Mouse (Mus musculus): ENCODE measurements at regions not wholly inside any gene's neighbourhood (a gene's known extent, or its start where the extent isn't known, plus 50 kb on each side); places are given as distances from the start of the nearest gene placed in this dataset.

- Histone ChIP-seq H3K27me3 (ENCODE audit: insufficient read depth, low read length) (no peaks in the 10 kb centered on the region), H3K36me3 (ENCODE audit: insufficient read depth, low read length) (peaks cover 25% of the 10 kb centered on the region), H3K4me3 (replicated peaks; ENCODE audit: low read length) (no peak overlapping the region), H3K4me1 (replicated peaks; ENCODE audit: low read depth, low read length) (peaks cover 45% of the 10 kb centered on the region), H3K9me3 (ENCODE audit: low read length) (peaks cover 45% of the 10 kb centered on the region)
- TF ChIP-seq NANOG (IDR thresholded peaks at IDR 0.05; ENCODE audit: borderline replicate concordance, low read length) = no peak
- no peak for TF ChIP-seq POU5F1 (IDR thresholded peaks at IDR 0.05; ENCODE audit: borderline replicate concordance, low read length)
- no peak for TF ChIP-seq CTCF (conservative IDR thresholded peaks at IDR 0.05; ENCODE audit: low read length)
Measured at GRCm38 (mm10) chr17:80796386-80796785, 68.1 kb upstream of the Map4k3 start.

GRCm38 (mm10) chr17:80795453-80796105 lies 67.3 kb upstream of the Map4k3 start:
- Histone ChIP-seq H3K27me3 (ENCODE audit: insufficient read depth, low read length) (no peaks in the 10 kb centered on the region), H3K4me1 (replicated peaks; ENCODE audit: low read depth, low read length) (peaks cover 43% of the 10 kb centered on the region), H3K4me3 (replicated peaks; ENCODE audit: low read length) (no peak overlapping the region), H3K36me3 (ENCODE audit: insufficient read depth, low read length) (peaks cover 25% of the 10 kb centered on the region), H3K9me3 (ENCODE audit: low read length) (peaks cover 45% of the 10 kb centered on the region)
- TF ChIP-seq CTCF (conservative IDR thresholded peaks at IDR 0.05; ENCODE audit: low read length) (no peak), POU5F1 (IDR thresholded peaks at IDR 0.05; ENCODE audit: borderline replicate concordance, low read length) (no peak), NANOG (IDR thresholded peaks at IDR 0.05; ENCODE audit: borderline replicate concordance, low read length) (no peak)

- Histone ChIP-seq H3K36me3 (ENCODE audit: insufficient read depth, low read length) (peaks cover 10% of the 10 kb centered on the region; the same call in 1 of the 2 replicates), H3K4me3 (replicated peaks; ENCODE audit: low read length) (no peak overlapping the region), H3K9me3 (ENCODE audit: low read length) (peaks cover 35% of the 10 kb centered on the region), H3K27me3 (ENCODE audit: insufficient read depth, low read length) (no peaks in the 10 kb centered on the region), H3K4me1 (replicated peaks; ENCODE audit: low read depth, low read length) (peaks cover 24% of the 10 kb centered on the region)
- no peak for TF ChIP-seq POU5F1 (IDR thresholded peaks at IDR 0.05; ENCODE audit: borderline replicate concordance, low read length)
- TF ChIP-seq CTCF (conservative IDR thresholded peaks at IDR 0.05; ENCODE audit: low read length) = no peak
- no peak for TF ChIP-seq NANOG (IDR thresholded peaks at IDR 0.05; ENCODE audit: borderline replicate concordance, low read length)
Measured at GRCm38 (mm10) chr17:80792605-80793004, 64.3 kb upstream of the Map4k3 start.

- TF ChIP-seq NANOG (IDR thresholded peaks at IDR 0.05; ENCODE audit: borderline replicate concordance, low read length) = no peak
- no peak for TF ChIP-seq POU5F1 (IDR thresholded peaks at IDR 0.05; ENCODE audit: borderline replicate concordance, low read length)
- no peak for TF ChIP-seq CTCF (conservative IDR thresholded peaks at IDR 0.05; ENCODE audit: low read length)
- Histone ChIP-seq H3K4me1 (replicated peaks; ENCODE audit: low read depth, low read length) (peaks cover 43% of the 10 kb centered on the region), H3K36me3 (ENCODE audit: insufficient read depth, low read length) (no peaks in the 10 kb centered on the region; the same call in 1 of the 2 replicates), H3K4me3 (replicated peaks; ENCODE audit: low read length) (no peak overlapping the region), H3K27me3 (ENCODE audit: insufficient read depth, low read length) (no peaks in the 10 kb centered on the region), H3K9me3 (ENCODE audit: low read length) (peaks cover 29% of the 10 kb centered on the region)
Measured at GRCm38 (mm10) chr17:80789706-80790105, 61.4 kb upstream of the Map4k3 start.

- H3K9me3 ChIP-seq (ENCODE audit: low read length) = peaks cover 29% of the 10 kb centered on the region
Measured at GRCm38 (mm10) chr17:80789000-80789399, 60.7 kb upstream of the Map4k3 start.

GRCm38 (mm10) chr17:80786858-80787257 lies 58.6 kb upstream of the Map4k3 start:
- Histone ChIP-seq H3K36me3 (ENCODE audit: insufficient read depth, low read length) (no peaks in the 10 kb centered on the region; the same call in 1 of the 2 replicates), H3K4me1 (replicated peaks; ENCODE audit: low read depth, low read length) (peaks cover 43% of the 10 kb centered on the region), H3K4me3 (replicated peaks; ENCODE audit: low read length) (no peak overlapping the region), H3K27me3 (ENCODE audit: insufficient read depth, low read length) (no peaks in the 10 kb centered on the region), H3K9me3 (ENCODE audit: low read length) (peaks cover 34% of the 10 kb centered on the region)
- TF ChIP-seq POU5F1 (IDR thresholded peaks at IDR 0.05; ENCODE audit: borderline replicate concordance, low read length) (no peak), CTCF (conservative IDR thresholded peaks at IDR 0.05; ENCODE audit: low read length) (no peak), NANOG (IDR thresholded peaks at IDR 0.05; ENCODE audit: borderline replicate concordance, low read length) (no peak)

More at GRCm38 (mm10) chr17:80789000-80789399, 60.7 kb upstream of the Map4k3 start:
- TF ChIP-seq NANOG (IDR thresholded peaks at IDR 0.05; ENCODE audit: borderline replicate concordance, low read length) (no peak), CTCF (conservative IDR thresholded peaks at IDR 0.05; ENCODE audit: low read length) (no peak), POU5F1 (IDR thresholded peaks at IDR 0.05; ENCODE audit: borderline replicate concordance, low read length) (no peak)
- Histone ChIP-seq H3K36me3 (ENCODE audit: insufficient read depth, low read length) (no peaks in the 10 kb centered on the region; the same call in 1 of the 2 replicates), H3K4me1 (replicated peaks; ENCODE audit: low read depth, low read length) (peaks cover 46% of the 10 kb centered on the region), H3K4me3 (replicated peaks; ENCODE audit: low read length) (no peak overlapping the region), H3K27me3 (ENCODE audit: insufficient read depth, low read length) (no peaks in the 10 kb centered on the region)

GRCm38 (mm10) chr17:80786061-80786851 lies 58.0 kb upstream of the Map4k3 start:
- Histone ChIP-seq H3K4me1 (replicated peaks; ENCODE audit: low read depth, low read length) (peaks cover 46% of the 10 kb centered on the region), H3K36me3 (ENCODE audit: insufficient read depth, low read length) (no peaks in the 10 kb centered on the region; the same call in 1 of the 2 replicates), H3K27me3 (ENCODE audit: insufficient read depth, low read length) (no peaks in the 10 kb centered on the region), H3K4me3 (replicated peaks; ENCODE audit: low read length) (no peak overlapping the region), H3K9me3 (ENCODE audit: low read length) (peaks cover 34% of the 10 kb centered on the region)
- TF ChIP-seq POU5F1 (IDR thresholded peaks at IDR 0.05; ENCODE audit: borderline replicate concordance, low read length) = no peak
- TF ChIP-seq CTCF (conservative IDR thresholded peaks at IDR 0.05; ENCODE audit: low read length) = no peak
- peak; percentile 76; the same call in 1 of the 2 replicates for TF ChIP-seq NANOG (IDR thresholded peaks at IDR 0.05; ENCODE audit: borderline replicate concordance, low read length)

- H3K4me3 ChIP-seq (replicated peaks; ENCODE audit: low read length) = no peak overlapping the region
- TF ChIP-seq CTCF (conservative IDR thresholded peaks at IDR 0.05; ENCODE audit: low read length) (no peak), POU5F1 (IDR thresholded peaks at IDR 0.05; ENCODE audit: borderline replicate concordance, low read length) (0 out of 2 replicates have a peak, but pooled peaks have one; percentile 41), NANOG (IDR thresholded peaks at IDR 0.05; ENCODE audit: borderline replicate concordance, low read length) (no peak)
Measured at GRCm38 (mm10) chr17:80785476-80785875, 57.2 kb upstream of the Map4k3 start.

More at GRCm38 (mm10) chr17:80785476-80785875, 57.2 kb upstream of the Map4k3 start:
- Histone ChIP-seq H3K9me3 (ENCODE audit: low read length) (peaks cover 34% of the 10 kb centered on the region), H3K27me3 (ENCODE audit: insufficient read depth, low read length) (no peaks in the 10 kb centered on the region), H3K36me3 (ENCODE audit: insufficient read depth, low read length) (no peaks in the 10 kb centered on the region; the same call in 1 of the 2 replicates), H3K4me1 (replicated peaks; ENCODE audit: low read depth, low read length) (peaks cover 46% of the 10 kb centered on the region)
